Comparison of ENCODE assay signal across 20 mouse cellular contexts in genomic region chr6:7708246-7708645, GRCm38 (mm10). TPM values are rescaled to one million over a fixed set of nuclear protein-coding genes. Genes with fewer than 3 reads are reported as not detected.
DNase-seq lines count a peak whose midpoint lies in the region; TF ChIP-seq lines count a peak whose summit lies in the region.
"Had no signal": no experiment of that assay in that cellular context is flagged by ENCODE, and none has a peak within 500 bp of the region (broad histone marks: within the 10 kb centered on the region; RNA-seq: fewer than 3 reads in every experiment).

No protein-coding gene starts in this region.

- H3K4me2 ChIP-seq in CH12.LX (ENCODE audit: insufficient read depth, low read depth, poor library complexity, severe bottlenecking): 0 out of 2 replicates have a peak overlapping the region, but pooled peaks have one; percentile 15
- H3K4me2 ChIP-seq: embryonic facial prominence, embryonic 13.5 days; embryonic facial prominence, embryonic 15.5 days; forebrain, embryonic 12.5 days had no signal

- no peak for TF ChIP-seq POLR2A in CH12.LX (IDR thresholded peaks at IDR 0.05; ENCODE audit: low read depth, low read length)

- dilution Hi-C loops in CH12.LX (cut with MboI; ENCODE audit: extremely low pct_ligation_motif_present, extremely low pct_unique_long_range_greater_than_20kb, low sequenced_read_pairs): no loop called here

- DNase-seq in heart, adult 11 months: peak; percentile 45
- DNase-seq in heart, adult 9 months (ENCODE audit: low spot score in 2 of 2): no peak
- DNase-seq in CH12.LX (ENCODE audit: extremely low read depth): no peak
- DNase-seq in limb, embryonic 10.5 days (ENCODE audit: low spot score): peak; percentile 2
- no peak for DNase-seq in gastrocnemius, adult 2 months
- DNase-seq: adrenal gland, adult 8-10 months; adrenal gland, postnatal 14 days; adrenal gland, postnatal 36 days; B cell, adult 2 months; cerebellum, adult 11-12 months; cerebellum, adult 2 months; cerebellum, adult 9-10 months; cerebellum, postnatal 10 days; cerebellum, postnatal 36 days; embryo, embryonic 11 days had no signal

- H3K4me1 ChIP-seq in CH12.LX (ENCODE audit: control insufficient read depth in 1 of 2, insufficient read depth in 2 of 2): no peaks in the 10 kb centered on the region
- H3K4me1 ChIP-seq in limb, embryonic 10.5 days: no peaks in the 10 kb centered on the region
- H3K4me1 ChIP-seq: embryonic facial prominence, embryonic 13.5 days; embryonic facial prominence, embryonic 15.5 days; forebrain, embryonic 10.5 days; forebrain, embryonic 12.5 days had no signal

- no peaks in the 10 kb centered on the region for H3K27me3 ChIP-seq in CH12.LX (replicated peaks)
- no peaks in the 10 kb centered on the region for H3K27me3 ChIP-seq in limb, embryonic 10.5 days (ENCODE audit: low read depth, poor library complexity, severe bottlenecking)
- H3K27me3 ChIP-seq: embryonic facial prominence, embryonic 13.5 days; embryonic facial prominence, embryonic 15.5 days; forebrain, embryonic 12.5 days had no signal

- intact Hi-C loops in gastrocnemius, adult 2 months (cut with DNase I): no loop called here

- H3K27ac ChIP-seq in CH12.LX (ENCODE audit: insufficient read depth, low read depth): no peak overlapping the region
- no peak overlapping the region for H3K27ac ChIP-seq in limb, embryonic 10.5 days
- H3K27ac ChIP-seq in gastrocnemius, adult 2 months: no peak overlapping the region
- H3K27ac ChIP-seq: embryonic facial prominence, embryonic 13.5 days; embryonic facial prominence, embryonic 15.5 days; forebrain, embryonic 10.5 days; forebrain, embryonic 12.5 days had no signal

- H3K36me3 ChIP-seq in CH12.LX (replicated peaks in 1 of 2; ENCODE audit: control insufficient read depth in 1 of 2, insufficient read depth in 1 of 2, low read length in 1 of 2): no peaks in the 10 kb centered on the region
- no peaks in the 10 kb centered on the region for H3K36me3 ChIP-seq in limb, embryonic 10.5 days
- H3K36me3 ChIP-seq: embryonic facial prominence, embryonic 13.5 days; embryonic facial prominence, embryonic 15.5 days; forebrain, embryonic 10.5 days; forebrain, embryonic 12.5 days had no signal

- TF ChIP-seq RAD21 in CH12.LX (IDR thresholded peaks at IDR 0.05; ENCODE audit: low read depth, low read length): no peak

- no peaks in the 10 kb centered on the region for H3K9me3 ChIP-seq in CH12.LX (replicated peaks; ENCODE audit: low read length)
- H3K9me3 ChIP-seq in limb, embryonic 10.5 days (replicated peaks): no peaks in the 10 kb centered on the region
- H3K9me3 ChIP-seq: embryonic facial prominence, embryonic 13.5 days; embryonic facial prominence, embryonic 15.5 days; forebrain, embryonic 10.5 days; forebrain, embryonic 12.5 days had no signal

- TF ChIP-seq EP300 in CH12.LX (IDR thresholded peaks at IDR 0.05; ENCODE audit: low read length): no peak

- TF ChIP-seq CTCF in CH12.LX (conservative IDR thresholded peaks at IDR 0.05 in 1 of 2, IDR thresholded peaks at IDR 0.05 in 1 of 2; ENCODE audit: low read depth in 2 of 2, low read length in 2 of 2): no peak
- TF ChIP-seq CTCF in gastrocnemius, adult 2 months (IDR thresholded peaks at IDR 0.05): no peak

- H3K9ac ChIP-seq in CH12.LX (ENCODE audit: insufficient read depth, low read depth): no peak overlapping the region
- H3K9ac ChIP-seq: embryonic facial prominence, embryonic 13.5 days; embryonic facial prominence, embryonic 15.5 days; forebrain, embryonic 12.5 days had no signal

- WGBS in limb, embryonic 10.5 days: 89% methylated on average over 3 of the region's 3 CpGs

- H3K79me2 ChIP-seq in CH12.LX (replicated peaks; ENCODE audit: control insufficient read depth, extremely low read depth, insufficient read depth, poor library complexity, severe bottlenecking): no peaks in the 10 kb centered on the region

- no peak overlapping the region for H3K4me3 ChIP-seq in CH12.LX (replicated peaks in 1 of 3; ENCODE audit: low read depth in 2 of 3, low read length in 2 of 3, poor library complexity in 1 of 3)
- H3K4me3 ChIP-seq in limb, embryonic 10.5 days: no peak overlapping the region
- H3K4me3 ChIP-seq in gastrocnemius, adult 2 months: no peak overlapping the region
- H3K4me3 ChIP-seq: embryonic facial prominence, embryonic 13.5 days; embryonic facial prominence, embryonic 15.5 days; erythroblast, embryonic 14.5 days; forebrain, embryonic 10.5 days; forebrain, embryonic 12.5 days had no signal

- in situ Hi-C loops in CH12.LX (cut with MboI; ENCODE audit: low pct_ligation_motif_present, low pct_unique_long_range_greater_than_20kb, low sequenced_read_pairs): no loop called here

TF ChIP-seq in CH12.LX, 34 proteins besides CTCF, POLR2A, EP300 and RAD21:
- no peak for TF ChIP-seq JUND (conservative IDR thresholded peaks at IDR 0.05; ENCODE audit: low read depth, low read length)
- TF ChIP-seq ZNF384 (IDR thresholded peaks at IDR 0.05; ENCODE audit: low read depth, low read length): no peak
- TF ChIP-seq RCOR1 (conservative IDR thresholded peaks at IDR 0.05; ENCODE audit: low read depth, low read length): no peak
- TF ChIP-seq E2F4 (IDR thresholded peaks at IDR 0.05; ENCODE audit: insufficient replicate concordance, low read depth, low read length): no peak
- no peak for TF ChIP-seq MAFK (IDR thresholded peaks at IDR 0.05; ENCODE audit: insufficient replicate concordance, low read length)
- TF ChIP-seq ZMIZ1 (IDR thresholded peaks at IDR 0.05; ENCODE audit: low read depth, low read length): no peak
- no peak for TF ChIP-seq ETS1 (conservative IDR thresholded peaks at IDR 0.05; ENCODE audit: low read depth, low read length)

RNA-seq across cellular contexts. Expression of gene Asns, which starts 15.2 kb away (rescaled TPM):
- total RNA-seq in CH12.LX (2012; rRNA removed) (not detected in 2 replicates), CH12.LX (2014; rRNA removed) (not detected in 2 replicates)
- polyA plus RNA-seq in CH12.LX (2012; ENCODE audit: insufficient read length, low read depth): not detected in 2 replicates
- polyA plus RNA-seq in limb, embryonic 10.5 days (2016; fragmentation: Nextera tagmentation; extraction: Ambion mirVana): 100.0 and 126 TPM in 2 replicates
- total RNA-seq in gastrocnemius, adult 2 months (2021): 1 to 10 TPM; 1.7 to 2.1 TPM

Comparison
In these comparisons a context has a peak if more than half of its experiments do, and no peak if none do; other contexts are left out.
1. DNase-seq: peak in heart, adult 11 months (single experiment) and limb, embryonic 10.5 days (single experiment); none in heart, adult 9 months (0 of 2), CH12.LX (single experiment) and gastrocnemius, adult 2 months (single experiment).